Mouse (Mus musculus): ENCODE results near the gene Igsf11.
A peak's percentile ranks its signal among the peaks of the same experiment; 100 is the strongest.

DNA sequence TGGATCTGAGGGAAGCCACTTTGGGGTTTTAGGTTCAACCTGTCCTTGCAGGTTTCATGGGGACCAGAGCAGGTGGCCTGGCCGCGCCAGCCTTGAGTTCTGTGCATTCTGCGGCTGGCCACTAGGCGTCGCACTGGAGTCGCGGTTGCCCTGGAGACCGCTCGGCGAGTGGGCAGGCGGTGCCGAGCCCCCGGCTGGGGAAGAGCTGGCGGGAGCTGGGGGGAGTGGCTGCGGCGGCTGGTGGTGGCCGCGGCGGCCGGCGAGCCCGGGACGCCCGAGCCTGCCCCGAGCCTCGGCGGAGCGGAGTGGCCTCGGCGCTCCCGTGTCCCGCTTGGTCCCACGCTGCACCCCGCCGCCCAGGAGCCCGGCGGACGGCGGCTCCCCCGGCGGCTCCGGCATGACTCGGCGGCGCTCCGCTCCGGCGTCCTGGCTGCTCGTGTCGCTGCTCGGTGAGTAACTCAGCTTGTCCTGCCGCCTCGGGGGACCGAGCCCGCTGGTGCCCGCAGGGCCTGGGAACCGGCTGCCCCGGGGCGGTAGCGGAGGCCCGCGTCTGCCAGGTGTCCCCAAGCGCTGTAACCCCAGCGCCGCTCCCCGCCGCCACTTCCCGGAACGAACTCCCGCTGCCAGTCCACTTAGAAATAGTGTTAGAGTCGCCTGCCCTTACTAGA, 9.8 kb downstream of the Igsf11 start:
- TF ChIP-seq CTCF (conservative IDR thresholded peaks at IDR 0.05 in 1 of 2, IDR thresholded peaks at IDR 0.05 in 1 of 2; ENCODE audit: low read depth in 2 of 2, low read length in 2 of 2) (peak; percentile 71 to 81), KAT2A (IDR thresholded peaks at IDR 0.05; ENCODE audit: insufficient replicate concordance, low read length) (no peak), SMC3 (IDR thresholded peaks at IDR 0.05; ENCODE audit: low read depth, low read length) (peak; percentile 52)

Data from CH12.LX (cell line).